Mouse (Mus musculus) myocyte (in vitro differentiated cells): ENCODE results near the gene Prdm5. TPM values are rescaled to one million over a fixed set of nuclear protein-coding genes. Genes with fewer than 3 reads are reported as not detected.

ENCODE experiments used
- H3K27me3 ChIP-seq: one replicate; pipeline ENCODE4 v1.6.1; 2011; ENCODE audit not compliant: control insufficient read depth, insufficient read depth, insufficient read length
- H3K36me3 ChIP-seq: one replicate; pipeline ENCODE4 v1.6.1; 2011; ENCODE audit not compliant: control insufficient read depth, insufficient read depth
- H3K4me2 ChIP-seq: one replicate; pipeline ENCODE4 v1.6.1; 2011; ENCODE audit warnings: low read depth, control low read depth
- H3K4me3 ChIP-seq: one replicate; pipeline ENCODE4 v1.5.1; 2011; ENCODE audit warnings: mild to moderate bottlenecking, control low read depth, moderate library complexity
- H3K79me2 ChIP-seq: one replicate; pipeline ENCODE4 v1.6.1; 2011; ENCODE audit not compliant: control insufficient read depth, insufficient read depth
- H3ac ChIP-seq: one replicate; pipeline ENCODE4 v1.6.1; 2011; ENCODE audit not compliant: control insufficient read depth, insufficient read length
- CEBPB ChIP-seq: IDR thresholded peaks from 2 replicates; pipeline ENCODE4 v1.6.1; 2011; ENCODE audit warnings: mild to moderate bottlenecking, moderate library complexity; ENCODE audit not compliant: poor library complexity, insufficient read depth, severe bottlenecking
- E2F4 ChIP-seq: IDR thresholded peaks from one replicate; pipeline ENCODE4 v1.6.1; 2011; ENCODE audit warnings: mild to moderate bottlenecking, control low read depth, moderate library complexity; ENCODE audit not compliant: insufficient read depth
- MAX ChIP-seq: IDR thresholded peaks from one replicate; pipeline ENCODE4 v1.6.1; 2011; ENCODE audit warnings: low read depth, mild to moderate bottlenecking, control low read depth
- MYOD1 ChIP-seq, 3 experiments: IDR thresholded peaks; one replicate each; pipeline ENCODE4 v1.6.1; 2011; ENCODE audit warnings: control low read depth in 2 of 3, low read depth in 2 of 3, mild to moderate bottlenecking in 2 of 3, moderate library complexity in 1 of 3; ENCODE audit not compliant: insufficient read length in 2 of 3, control insufficient read depth in 1 of 3
- MYOG ChIP-seq, 3 experiments: IDR thresholded peaks; one replicate each; pipeline ENCODE4 v1.6.1; 2011; ENCODE audit warnings: control low read depth in 2 of 3, low read depth in 2 of 3, mild to moderate bottlenecking in 2 of 3; ENCODE audit not compliant: insufficient read length in 2 of 3, control insufficient read depth in 1 of 3, insufficient read depth in 1 of 3
- POLR2A ChIP-seq: IDR thresholded peaks from one replicate; pipeline ENCODE4 v1.6.1; 2011; ENCODE audit warnings: low read depth, mild to moderate bottlenecking, control low read depth, moderate library complexity; ENCODE audit not compliant: insufficient read length
- POLR2AphosphoS2 ChIP-seq: IDR thresholded peaks from one replicate; pipeline ENCODE4 v1.6.1; 2011; ENCODE audit warnings: low read depth, control low read depth; ENCODE audit not compliant: insufficient read length
- REST ChIP-seq: IDR thresholded peaks from one replicate; pipeline ENCODE4 v1.6.1; 2011; ENCODE audit warnings: mild to moderate bottlenecking, control low read depth, moderate library complexity; ENCODE audit not compliant: insufficient read depth, insufficient read length
- SRF ChIP-seq: IDR thresholded peaks from one replicate; pipeline ENCODE4 v1.6.1; 2011; ENCODE audit warnings: low read depth; ENCODE audit not compliant: control insufficient read depth, insufficient read length
- TCF12 ChIP-seq: IDR thresholded peaks from one replicate; pipeline ENCODE4 v1.6.1; 2011; ENCODE audit warnings: mild to moderate bottlenecking, control low read depth; ENCODE audit not compliant: poor library complexity, insufficient read depth, severe bottlenecking
- TCF3 ChIP-seq: IDR thresholded peaks from one replicate; pipeline ENCODE4 v1.6.1; 2011; ENCODE audit warnings: low read depth, control low read depth; ENCODE audit not compliant: insufficient read length
- USF1 ChIP-seq: IDR thresholded peaks from one replicate; pipeline ENCODE4 v1.6.1; 2011; ENCODE audit warnings: low read depth, mild to moderate bottlenecking, control low read depth, moderate library complexity
- polyA plus RNA-seq: library from polyadenylated mRNA; unstranded; fragments of >200 nt; fragmentation: generic; extraction: Trizol; gene quantifications from one replicate; pipeline ENCODE4 v1.2.1, GENCODE M21; 2012; ENCODE audit warnings: missing spikeins

Prdm5 gene
- polyA plus RNA-seq, 1 experiment, result 11.5 TPM

GRCm38 (mm10) chr6:65892045-65892660 lies 113.4 kb downstream of the Prdm5 start:
- Histone ChIP-seq H3ac (no peak overlapping the region), H3K79me2 (no peaks in the 10 kb centered on the region), H3K4me2 (no peak overlapping the region), H3K27me3 (no peaks in the 10 kb centered on the region), H3K36me3 (peaks cover 5% of the 10 kb centered on the region), H3K4me3 (no peak overlapping the region)
- TF ChIP-seq POLR2A (no peak), TCF3 (no peak), USF1 (no peak), MAX (no peak), E2F4 (no peak), POLR2AphosphoS2 (no peak), SRF (no peak), MYOD1 (IDR thresholded peaks at IDR 0.05; ENCODE audit: control insufficient read depth in 1 of 3, insufficient read length in 2 of 3, low read depth in 2 of 3) (no peak), TCF12 (no peak)

GRCm38 (mm10) chr6:65906657-65907182 lies 127.9 kb downstream of the Prdm5 start:
- H3K79me2 ChIP-seq, result no peaks in the 10 kb centered on the region
- H3ac ChIP-seq, result no peak overlapping the region
- TF ChIP-seq MYOD1 (IDR thresholded peaks at IDR 0.05; ENCODE audit: control insufficient read depth in 1 of 3, insufficient read length in 2 of 3, low read depth in 2 of 3) (no peak), POLR2AphosphoS2 (no peak), E2F4 (no peak), SRF (no peak), REST (no peak), TCF12 (no peak), USF1 (no peak), TCF3 (no peak), POLR2A (no peak), MYOG (IDR thresholded peaks at IDR 0.05; ENCODE audit: control insufficient read depth in 1 of 3, insufficient read depth in 1 of 3, insufficient read length in 2 of 3, low read depth in 2 of 3) (no peak), CEBPB (no peak)
- H3K36me3 ChIP-seq, result peaks cover 23% of the 10 kb centered on the region
- H3K4me2 ChIP-seq, result no peak overlapping the region
- no peaks in the 10 kb centered on the region for H3K27me3 ChIP-seq
- H3K4me3 ChIP-seq, result no peak overlapping the region

GRCm38 (mm10) chr6:65915421-65915820 lies 136.6 kb downstream of the Prdm5 start:
- Histone ChIP-seq H3K36me3 (peaks cover 20% of the 10 kb centered on the region), H3K27me3 (no peaks in the 10 kb centered on the region), H3ac (no peak overlapping the region), H3K4me2 (no peak overlapping the region), H3K4me3 (no peak overlapping the region), H3K79me2 (no peaks in the 10 kb centered on the region)
- TF ChIP-seq TCF3 (no peak), REST (no peak), USF1 (no peak), POLR2AphosphoS2 (no peak), MYOG (IDR thresholded peaks at IDR 0.05; ENCODE audit: control insufficient read depth in 1 of 3, insufficient read depth in 1 of 3, insufficient read length in 2 of 3, low read depth in 2 of 3) (no peak), SRF (no peak), E2F4 (no peak), POLR2A (no peak), CEBPB (no peak), TCF12 (no peak), MYOD1 (IDR thresholded peaks at IDR 0.05; ENCODE audit: control insufficient read depth in 1 of 3, insufficient read length in 2 of 3, low read depth in 2 of 3) (no peak), MAX (no peak)

- Histone ChIP-seq H3K27me3 (no peaks in the 10 kb centered on the region), H3K36me3 (peaks cover 3% of the 10 kb centered on the region)
- TF ChIP-seq CEBPB, result no peak
- TF ChIP-seq MYOD1 (IDR thresholded peaks at IDR 0.05; ENCODE audit: control insufficient read depth in 1 of 3, insufficient read length in 2 of 3, low read depth in 2 of 3), result no peak
- no peak for TF ChIP-seq REST
- no peak for TF ChIP-seq SRF
- no peak for TF ChIP-seq MYOG (IDR thresholded peaks at IDR 0.05; ENCODE audit: control insufficient read depth in 1 of 3, insufficient read depth in 1 of 3, insufficient read length in 2 of 3, low read depth in 2 of 3)
- no peak for TF ChIP-seq POLR2AphosphoS2
- no peak for TF ChIP-seq E2F4
- no peak for TF ChIP-seq MAX
- TF ChIP-seq USF1, result no peak
- TF ChIP-seq TCF3, result no peak
- TF ChIP-seq POLR2A, result no peak
- TF ChIP-seq TCF12, result no peak
Observed at GRCm38 (mm10) chr6:65921703-65922102, 142.9 kb downstream of the Prdm5 start.

More at GRCm38 (mm10) chr6:65921703-65922102, 142.9 kb downstream of the Prdm5 start:
- Histone ChIP-seq H3K79me2 (no peaks in the 10 kb centered on the region), H3K4me2 (no peak overlapping the region), H3K4me3 (no peak overlapping the region), H3ac (no peak overlapping the region)
